Mouse (Mus musculus): ENCODE data around the gene Rnf31.

GRCm38 (mm10) chr14:55580731-55581130 is 10.8 kb upstream of the Rnf31 start:
- TF ChIP-seq EP300 (IDR thresholded peaks at IDR 0.05; ENCODE audit: low read depth) (no peak), CTCF (IDR thresholded peaks at IDR 0.05; ENCODE audit: low read depth) (no peak)

Measured in liver, embryonic 14.5 days (tissue).